Mouse (Mus musculus) neural tube, embryonic 15.5 days (tissue): ENCODE measurements around the gene Tpk1. TPM values are rescaled to one million over a fixed set of nuclear protein-coding genes. Genes with fewer than 3 reads are reported as not detected.

Experiments used
- ATAC-seq: fragments of 200-750 bp; cut with Nextera tagmentation; 2 replicates; pipeline ENCODE4 v1.8.0; 2017; ENCODE audit warnings: mild to moderate bottlenecking, moderate TSS enrichment, moderate library complexity; ENCODE audit not compliant: low FRiP score
- H3K27ac ChIP-seq: fragments of 300-500 bp; sonication (generic); replicated peaks from 2 replicates; pipeline ENCODE4 v1.5.1; 2015; ENCODE audit warnings: mild to moderate bottlenecking, inconsistent platforms
- H3K27me3 ChIP-seq: fragments of 300-500 bp; sonication (generic); replicated peaks from 2 replicates; pipeline ENCODE4 v1.6.1; 2015; ENCODE audit warnings: inconsistent platforms
- H3K36me3 ChIP-seq: fragments of 300-500 bp; sonication (generic); 2 replicates; pipeline ENCODE4 v1.6.1; 2015; ENCODE audit warnings: inconsistent platforms
- H3K4me1 ChIP-seq: fragments of 300-500 bp; sonication (generic); 2 replicates; pipeline ENCODE4 v1.6.1; 2015; ENCODE audit warnings: inconsistent platforms
- H3K4me2 ChIP-seq: fragments of 300-500 bp; sonication (generic); 2 replicates; pipeline ENCODE4 v1.6.1; 2015; ENCODE audit warnings: inconsistent platforms, mild to moderate bottlenecking, moderate library complexity
- H3K4me3 ChIP-seq: fragments of 300-500 bp; sonication (generic); replicated peaks from 2 replicates; pipeline ENCODE4 v1.5.1; 2015; ENCODE audit warnings: mild to moderate bottlenecking, inconsistent platforms
- H3K9ac ChIP-seq: fragments of 300-500 bp; sonication (generic); replicated peaks from 2 replicates; pipeline ENCODE4 v1.6.1; 2015; ENCODE audit warnings: mild to moderate bottlenecking, inconsistent platforms
- H3K9me3 ChIP-seq: fragments of 300-500 bp; sonication (generic); replicated peaks from 2 replicates; pipeline ENCODE4 v1.6.1; 2016; ENCODE audit warnings: inconsistent platforms
- WGBS: fragments of 180-500 bp; shearing (Covaris S2); methylation state at CpG from one replicate; pipeline ENCODE4 v1.1.7; 2015; ENCODE audit warnings: mixed read lengths; 5-methylcytosine and 5-hydroxymethylcytosine counted together
- polyA plus RNA-seq: library from polyadenylated mRNA; unstranded; fragments of >200 nt; fragmentation: Nextera tagmentation; extraction: Ambion mirVana; gene quantifications from 2 replicates; pipeline ENCODE4 v1.2.1, GENCODE M21; 2015

Gene Tpk1
- polyA plus RNA-seq = 4.7 and 8.4 TPM in 2 replicates

DNA sequence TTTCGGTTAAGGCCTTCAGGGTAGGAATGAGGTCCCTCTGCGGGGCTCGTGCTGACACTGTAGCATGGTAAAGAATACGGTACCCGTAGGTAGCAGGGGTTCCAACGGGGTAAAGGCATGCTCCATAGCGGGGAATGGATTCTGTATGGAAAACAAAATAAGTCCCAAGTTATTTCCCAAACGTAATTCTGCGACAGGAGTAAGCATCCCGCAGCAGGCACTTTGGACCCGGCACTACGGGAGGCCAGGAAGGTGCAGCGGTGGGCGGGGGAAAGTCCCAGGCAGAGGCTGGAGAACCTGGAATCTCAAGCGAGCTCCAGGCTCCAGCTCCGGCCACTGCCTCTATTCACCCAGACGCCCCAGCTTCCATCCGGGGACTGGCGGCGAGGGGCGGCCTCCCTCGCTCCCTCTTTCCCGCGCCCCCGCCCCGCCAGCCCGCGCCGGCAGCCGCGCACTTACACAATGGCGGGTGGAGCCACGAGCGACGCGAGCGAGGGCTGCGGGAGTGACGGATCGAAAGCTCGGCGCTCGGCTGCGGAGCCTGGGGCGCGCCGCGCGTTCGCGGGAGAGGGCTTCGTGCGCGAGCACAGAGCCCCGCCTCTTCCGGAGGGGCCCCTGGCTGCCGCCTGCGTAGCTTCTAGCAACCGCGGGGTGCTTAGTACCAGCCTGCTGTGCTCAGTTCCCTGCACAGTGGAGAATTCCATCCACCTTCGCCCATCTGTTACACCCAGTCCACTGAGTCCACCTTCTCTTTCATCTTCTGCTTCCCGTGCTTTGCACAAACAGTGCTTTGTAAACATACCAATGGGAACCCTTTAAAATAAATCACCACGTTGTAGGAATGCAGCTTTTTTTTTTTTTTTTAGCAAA, at the start of gene Tpk1:
Gene Tpk1, minus strand, starts transcription at position 602 of the 870 bp plus-strand sequence.
- peak within 1 kb of the TSS; percentile 60 for H3K4me3 ChIP-seq
- under 1% methylated on average over 61 of the region's 63 CpGs for WGBS
- H3K36me3 ChIP-seq = no peaks in the 10 kb centered on the region
- peak within 1 kb of the TSS; percentile 65 for H3K4me2 ChIP-seq
- H3K9me3 ChIP-seq = no peaks in the 10 kb centered on the region
- H3K4me1 ChIP-seq = peaks cover 7% of the 10 kb centered on the region; the same call in 1 of the 2 replicates
- H3K27me3 ChIP-seq = no peaks in the 10 kb centered on the region
- ATAC-seq = peak; percentile 99
- H3K9ac ChIP-seq = peak within 1 kb of the TSS; percentile 82
- peak within 1 kb of the TSS; percentile 97 for H3K27ac ChIP-seq

- no peak overlapping the region for H3K4me2 ChIP-seq
- ATAC-seq = no peak
- H3K27ac ChIP-seq = no peak overlapping the region
- no peaks in the 10 kb centered on the region for H3K4me1 ChIP-seq
- no peaks in the 10 kb centered on the region for H3K27me3 ChIP-seq
- WGBS = 78% methylated on average over 6 of the region's 6 CpGs
- H3K9ac ChIP-seq = no peak overlapping the region
- no peaks in the 10 kb centered on the region for H3K9me3 ChIP-seq
- no peak overlapping the region for H3K4me3 ChIP-seq
- H3K36me3 ChIP-seq = no peaks in the 10 kb centered on the region
Observed at GRCm38 (mm10) chr6:43702810-43703614, 36.9 kb upstream of the Tpk1 start.

DNA sequence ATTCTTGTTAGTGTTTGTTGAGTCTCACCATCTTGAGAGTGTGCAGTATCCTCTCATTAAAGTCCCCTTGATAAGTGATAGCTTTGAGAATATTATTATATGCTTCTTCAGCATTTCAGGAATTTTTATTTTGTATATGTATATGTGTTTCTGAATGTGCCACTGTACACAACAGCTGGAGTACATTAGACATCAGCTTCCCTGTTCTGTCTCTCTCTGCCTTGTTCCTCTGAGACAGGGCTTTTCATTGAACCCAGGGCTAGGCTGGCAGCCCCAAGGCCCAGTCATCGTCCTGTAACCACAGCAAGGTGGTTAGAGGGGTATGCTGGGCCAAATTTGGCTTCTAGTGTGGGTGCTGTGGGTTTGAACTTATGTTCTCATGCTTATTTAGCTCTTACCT, 25.8 kb upstream of the Tpk1 start:
- H3K27ac ChIP-seq = no peak overlapping the region
- no peak for ATAC-seq
- no peaks in the 10 kb centered on the region for H3K4me1 ChIP-seq
- H3K27me3 ChIP-seq = no peaks in the 10 kb centered on the region
- H3K9ac ChIP-seq = no peak overlapping the region
- H3K4me3 ChIP-seq = no peak overlapping the region
- 71% methylated on average over 1 of the region's 1 CpGs for WGBS
- no peak overlapping the region for H3K4me2 ChIP-seq
- H3K9me3 ChIP-seq = no peaks in the 10 kb centered on the region
- no peaks in the 10 kb centered on the region for H3K36me3 ChIP-seq

DNA sequence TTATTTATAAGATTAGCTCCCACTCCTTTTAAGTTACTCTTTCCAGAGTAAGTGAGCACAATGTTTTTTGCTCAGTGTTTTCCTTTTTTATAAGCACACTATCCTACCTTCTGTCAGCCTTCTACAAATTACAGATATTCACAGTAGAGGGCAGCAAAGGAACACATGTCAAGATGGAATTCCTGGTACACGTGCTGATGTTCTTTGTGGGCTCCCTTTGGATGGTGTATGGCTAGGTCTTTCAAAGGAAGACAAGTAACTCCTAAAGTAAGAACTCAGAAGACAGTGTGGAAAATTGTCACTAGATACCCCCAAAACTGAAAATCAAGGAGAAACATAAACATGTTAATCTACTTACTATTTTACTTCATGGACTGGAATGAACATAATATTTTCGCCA, 19.9 kb upstream of the Tpk1 start:
- Histone ChIP-seq H3K27me3 (no peaks in the 10 kb centered on the region), H3K4me2 (no peak overlapping the region), H3K4me1 (no peaks in the 10 kb centered on the region), H3K9me3 (no peaks in the 10 kb centered on the region), H3K36me3 (no peaks in the 10 kb centered on the region), H3K4me3 (no peak overlapping the region), H3K9ac (no peak overlapping the region), H3K27ac (no peak overlapping the region)
- ATAC-seq = peak; percentile 73
- WGBS = 47% methylated on average over 2 of the region's 2 CpGs

DNA sequence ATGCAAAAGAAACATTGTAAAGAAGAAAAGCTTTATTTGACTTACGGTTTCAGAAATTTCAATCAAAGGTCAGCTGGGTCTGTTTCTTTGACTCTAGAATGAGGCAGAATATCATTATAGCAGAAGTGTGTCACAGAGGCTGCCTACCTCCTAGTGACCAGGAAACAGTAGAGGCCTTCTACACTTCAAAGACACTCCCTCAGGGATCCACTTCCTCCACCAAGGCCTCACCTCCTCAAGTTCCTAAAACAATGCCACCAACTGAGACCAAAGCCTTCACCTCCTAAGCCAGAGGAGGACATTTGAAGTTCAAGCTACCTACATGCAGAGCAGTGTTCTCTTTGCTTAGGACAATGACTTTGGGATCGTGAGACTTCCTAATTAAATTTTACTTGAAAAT, 16.5 kb upstream of the Tpk1 start:
- WGBS = 52% methylated on average over 2 of the region's 2 CpGs
- Histone ChIP-seq H3K4me3 (no peak overlapping the region), H3K4me2 (no peak overlapping the region), H3K27ac (no peak overlapping the region), H3K4me1 (no peaks in the 10 kb centered on the region), H3K27me3 (no peaks in the 10 kb centered on the region), H3K36me3 (no peaks in the 10 kb centered on the region), H3K9ac (no peak overlapping the region), H3K9me3 (no peaks in the 10 kb centered on the region)
- no peak for ATAC-seq

- H3K27me3 ChIP-seq = no peaks in the 10 kb centered on the region
- H3K9ac ChIP-seq = no peak overlapping the region
- WGBS = 96% methylated on average over 2 of the region's 2 CpGs
- ATAC-seq = no peak
- H3K4me1 ChIP-seq = no peaks in the 10 kb centered on the region
- no peaks in the 10 kb centered on the region for H3K36me3 ChIP-seq
- no peak overlapping the region for H3K27ac ChIP-seq
- H3K4me2 ChIP-seq = no peak overlapping the region
- no peak overlapping the region for H3K4me3 ChIP-seq
- H3K9me3 ChIP-seq = no peaks in the 10 kb centered on the region
Observed at GRCm38 (mm10) chr6:43678689-43679212, 12.7 kb upstream of the Tpk1 start.

- WGBS = 88% methylated on average over 3 of the region's 3 CpGs
- Histone ChIP-seq H3K4me2 (no peak overlapping the region), H3K4me1 (no peaks in the 10 kb centered on the region), H3K4me3 (no peak overlapping the region), H3K27me3 (no peaks in the 10 kb centered on the region), H3K36me3 (no peaks in the 10 kb centered on the region), H3K9ac (no peak overlapping the region), H3K27ac (no peak overlapping the region), H3K9me3 (no peaks in the 10 kb centered on the region)
- no peak for ATAC-seq
Observed at GRCm38 (mm10) chr6:43677566-43677965, 11.5 kb upstream of the Tpk1 start.

DNA sequence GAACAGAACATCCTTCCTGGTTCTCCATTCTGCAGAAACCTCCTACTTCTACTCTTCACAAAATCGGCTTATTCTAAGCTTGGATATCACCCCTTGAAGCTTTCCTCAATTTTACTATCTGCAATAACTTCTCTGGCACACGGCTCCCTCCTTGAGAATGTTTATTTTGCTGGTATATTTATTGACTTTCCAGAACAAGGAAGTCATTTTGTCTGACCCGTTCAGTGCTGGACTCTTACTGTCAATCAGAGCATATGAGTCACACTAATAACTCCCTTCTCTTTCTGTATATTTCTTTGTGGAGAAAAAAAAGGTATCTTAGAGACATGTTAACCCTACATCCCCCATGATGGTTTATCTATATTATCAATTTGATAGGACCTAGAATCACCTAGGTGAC, 10.1 kb upstream of the Tpk1 start:
- Histone ChIP-seq H3K4me3 (no peak overlapping the region), H3K4me1 (no peaks in the 10 kb centered on the region), H3K27ac (no peak overlapping the region), H3K27me3 (no peaks in the 10 kb centered on the region), H3K9me3 (no peaks in the 10 kb centered on the region), H3K9ac (no peak overlapping the region), H3K4me2 (no peak overlapping the region), H3K36me3 (no peaks in the 10 kb centered on the region)
- WGBS = 72% methylated on average over 3 of the region's 3 CpGs
- ATAC-seq = no peak

DNA sequence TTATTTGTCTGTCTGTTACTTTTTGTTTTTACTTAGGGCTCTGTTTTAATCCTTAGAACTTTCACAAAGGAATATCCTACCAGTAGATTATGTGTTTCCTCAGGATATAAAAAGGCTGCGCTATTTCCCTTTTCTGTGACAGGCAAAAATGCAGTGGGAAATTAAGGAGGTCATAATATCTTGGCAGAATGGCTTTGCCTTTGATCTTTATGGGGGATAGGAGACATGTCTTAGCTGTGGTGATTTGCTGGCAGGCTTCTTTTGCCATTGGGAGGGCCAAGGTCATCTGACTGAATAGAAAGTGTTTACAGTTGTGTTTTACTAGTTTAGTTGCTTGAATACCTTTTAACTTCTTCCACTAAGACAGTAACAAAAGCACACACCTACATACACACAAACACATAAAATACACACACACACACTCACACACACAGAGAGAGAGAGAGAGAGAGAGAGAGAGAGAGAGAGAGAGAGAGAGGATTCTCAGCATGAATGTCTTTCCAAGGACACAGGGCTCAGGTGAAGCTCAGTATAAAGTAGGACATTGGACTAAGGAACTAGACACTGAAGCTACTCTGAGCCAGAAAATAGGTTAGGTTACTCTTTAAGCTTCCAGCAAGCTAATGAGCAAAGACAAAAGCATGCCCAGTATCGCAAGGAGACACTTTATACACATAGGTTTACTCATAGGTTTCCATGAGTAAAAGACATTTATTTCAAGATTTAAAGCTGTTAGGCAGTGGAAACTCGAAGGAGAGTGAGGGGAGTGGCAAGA, 9.1 kb upstream of the Tpk1 start:
- WGBS = 66% methylated on average over 3 of the region's 3 CpGs
- no peaks in the 10 kb centered on the region for H3K36me3 ChIP-seq

GRCm38 (mm10) chr6:43670939-43671338, 4.9 kb upstream of the Tpk1 start:
- H3K4me3 ChIP-seq = no peak overlapping the region

More for the DNA sequence above, 9.1 kb upstream of the Tpk1 start:
- no peak overlapping the region for H3K9ac ChIP-seq
- no peaks in the 10 kb centered on the region for H3K4me1 ChIP-seq
- H3K27me3 ChIP-seq = no peaks in the 10 kb centered on the region
- no peaks in the 10 kb centered on the region for H3K9me3 ChIP-seq
- ATAC-seq = no peak
- H3K4me3 ChIP-seq = no peak overlapping the region
- no peak overlapping the region for H3K4me2 ChIP-seq
- no peak overlapping the region for H3K27ac ChIP-seq

DNA sequence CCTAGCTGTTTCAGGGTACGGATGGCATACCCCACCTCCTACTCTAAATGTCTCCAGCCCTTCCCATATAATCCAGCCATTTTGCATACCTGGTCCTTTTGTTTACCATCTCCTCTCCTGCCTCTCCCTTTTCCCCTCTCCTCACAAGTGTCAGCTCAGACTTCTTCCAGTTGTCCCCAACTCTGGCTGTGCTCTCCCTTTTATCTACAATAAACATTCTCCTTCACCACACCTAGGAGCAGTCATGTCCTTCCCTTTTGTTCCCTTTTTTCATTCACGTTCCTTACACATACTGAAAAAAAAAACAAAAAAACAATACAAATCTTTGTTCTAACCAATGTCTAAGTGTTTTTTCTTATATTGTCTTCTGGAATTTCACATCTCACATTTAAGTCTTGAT, 1.6 kb upstream of the Tpk1 start:
- ATAC-seq = no peak
- WGBS = 86% methylated on average over 2 of the region's 2 CpGs
- no peaks in the 10 kb centered on the region for H3K36me3 ChIP-seq
- H3K9ac ChIP-seq = no peak overlapping the region
- H3K27ac ChIP-seq = no peak overlapping the region
- H3K9me3 ChIP-seq = no peaks in the 10 kb centered on the region
- no peaks in the 10 kb centered on the region for H3K27me3 ChIP-seq
- peaks cover 7% of the 10 kb centered on the region; the same call in 1 of the 2 replicates for H3K4me1 ChIP-seq
- no peak overlapping the region for H3K4me3 ChIP-seq
- no peak overlapping the region for H3K4me2 ChIP-seq

More at GRCm38 (mm10) chr6:43670939-43671338, 4.9 kb upstream of the Tpk1 start:
- Histone ChIP-seq H3K36me3 (no peaks in the 10 kb centered on the region), H3K27me3 (no peaks in the 10 kb centered on the region), H3K27ac (no peak overlapping the region), H3K4me1 (peaks cover 2% of the 10 kb centered on the region; the same call in 1 of the 2 replicates), H3K9ac (no peak overlapping the region), H3K4me2 (no peak overlapping the region), H3K9me3 (no peaks in the 10 kb centered on the region)
- ATAC-seq = no peak
- 81% methylated on average over 2 of the region's 2 CpGs for WGBS
